Mouse (Mus musculus): ENCODE measurements at regions not wholly inside any gene's neighbourhood (a gene's known extent, or its start where the extent isn't known, plus 50 kb on each side); places are given as distances from the start of the nearest gene placed in this dataset.

DNA sequence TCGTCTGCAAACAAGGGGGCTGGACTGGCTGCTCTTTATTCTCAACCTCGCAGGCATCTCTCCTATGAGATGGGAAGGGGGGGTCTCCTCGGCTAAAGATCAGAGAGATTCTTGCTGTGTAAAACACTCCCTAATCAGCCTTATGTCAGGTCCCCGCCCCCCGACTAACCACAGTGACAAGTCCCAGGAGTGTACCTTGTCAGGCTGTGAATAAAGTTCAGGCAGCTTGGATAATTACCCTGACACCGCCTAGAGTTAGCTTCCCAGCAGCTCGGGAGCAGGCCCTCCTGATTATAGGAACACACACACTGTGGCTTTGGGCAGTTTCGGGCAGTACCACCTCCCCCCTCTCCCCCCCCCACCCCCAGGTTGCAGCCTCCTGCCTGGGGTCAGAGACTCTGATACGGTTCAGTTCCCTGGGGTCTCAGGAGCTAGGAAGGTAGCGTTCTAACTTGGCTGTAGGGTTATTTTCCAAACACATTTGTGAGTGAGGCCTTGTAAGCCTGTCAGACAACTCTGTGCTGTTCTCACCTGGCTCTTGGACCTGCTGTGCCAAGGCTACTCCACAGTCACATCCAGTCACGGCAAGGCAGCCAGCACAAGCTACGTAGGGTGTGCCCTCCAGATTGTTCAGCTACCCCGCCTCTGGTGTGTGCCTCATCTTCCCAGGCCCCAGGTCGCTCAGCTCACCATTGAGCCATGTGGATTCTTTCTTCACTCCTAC, 461.0 kb upstream of the Zmiz1 start:
- in situ Hi-C loops (cut with MboI, MseI): no loop called here

DNA sequence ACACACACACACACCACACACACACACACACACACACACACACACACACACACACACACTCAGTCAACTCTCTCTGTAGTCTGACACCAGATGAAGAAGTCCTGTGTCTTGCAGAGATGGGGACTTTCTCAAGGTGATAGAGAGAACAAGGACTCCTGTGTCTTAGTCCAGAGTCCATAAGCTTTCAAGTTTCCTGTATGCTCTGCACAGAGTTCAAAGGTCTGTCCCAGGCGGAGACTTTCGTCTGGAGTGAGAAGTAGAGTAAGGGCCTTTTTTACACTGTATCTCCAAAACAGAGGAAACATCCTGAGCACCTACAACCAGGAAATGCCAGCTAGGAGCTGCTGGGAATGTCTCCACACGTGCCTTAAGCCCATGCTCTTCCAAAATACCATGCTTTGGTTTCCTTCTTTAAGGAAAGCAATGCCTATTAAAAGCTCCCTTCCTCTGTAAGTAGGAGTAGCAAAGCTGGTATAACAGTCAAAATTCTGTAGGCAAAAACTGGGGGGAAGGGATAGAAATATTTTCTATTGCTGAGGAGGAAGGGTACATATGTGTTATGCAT, 459.9 kb upstream of the Zmiz1 start:
- in situ Hi-C loops (cut with MboI, MseI): no loop called here

DNA sequence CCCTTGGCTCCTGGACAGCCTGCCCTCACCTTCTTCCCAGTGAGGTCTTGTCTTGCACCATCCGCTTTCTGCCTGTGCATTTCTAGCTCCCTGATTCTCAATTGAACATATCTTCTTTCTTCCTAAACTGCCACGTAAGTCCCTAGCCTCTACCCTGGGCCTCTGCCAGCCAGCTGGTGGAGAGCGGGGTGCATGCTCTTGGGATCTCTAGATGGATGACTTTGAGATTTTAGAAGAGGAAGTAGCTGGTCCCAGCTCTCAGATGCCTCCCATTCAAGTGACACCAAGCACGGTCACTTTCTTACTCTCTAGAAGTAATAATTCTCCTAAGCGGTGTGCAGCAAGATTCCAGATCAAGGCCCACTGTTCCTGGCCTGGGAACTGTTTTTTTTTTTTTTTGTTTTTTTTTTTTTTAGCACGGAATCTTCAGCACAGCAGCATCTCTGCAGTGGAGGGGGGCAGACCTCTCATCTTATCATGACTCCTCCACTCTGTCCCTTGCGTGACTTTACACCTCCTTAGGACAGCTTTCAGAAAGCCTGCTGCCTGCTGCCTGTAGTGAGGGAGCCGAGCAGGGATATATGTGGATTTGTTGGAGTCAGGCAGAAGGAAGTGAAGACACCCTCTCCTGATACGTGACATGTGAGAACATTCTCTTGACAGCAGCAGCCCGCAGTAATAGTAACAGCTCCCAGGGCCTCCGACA, 453.6 kb upstream of the Zmiz1 start:
- in situ Hi-C loops (cut with MboI, MseI): no loop called here

DNA sequence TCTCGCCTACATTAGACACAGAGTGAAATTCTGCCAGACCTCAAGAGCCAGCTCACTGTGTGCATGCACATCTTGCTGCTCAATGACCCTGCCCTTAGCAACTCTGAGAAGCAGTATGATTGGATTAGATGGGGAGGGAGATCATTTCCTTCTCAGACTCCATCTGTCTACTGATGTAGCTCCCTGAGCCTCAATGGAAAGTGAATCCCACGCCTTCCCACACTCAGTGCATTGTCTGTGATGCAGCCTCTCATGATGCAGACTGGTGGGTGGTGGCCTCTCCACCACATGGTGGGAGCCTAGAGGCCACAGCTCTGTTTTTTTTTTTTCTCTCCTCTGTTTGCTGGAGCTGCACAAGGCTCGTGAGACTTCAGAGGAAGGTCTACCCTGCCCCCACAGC, 447.1 kb upstream of the Zmiz1 start:
- in situ Hi-C loops (cut with MboI, MseI): no loop called here

DNA sequence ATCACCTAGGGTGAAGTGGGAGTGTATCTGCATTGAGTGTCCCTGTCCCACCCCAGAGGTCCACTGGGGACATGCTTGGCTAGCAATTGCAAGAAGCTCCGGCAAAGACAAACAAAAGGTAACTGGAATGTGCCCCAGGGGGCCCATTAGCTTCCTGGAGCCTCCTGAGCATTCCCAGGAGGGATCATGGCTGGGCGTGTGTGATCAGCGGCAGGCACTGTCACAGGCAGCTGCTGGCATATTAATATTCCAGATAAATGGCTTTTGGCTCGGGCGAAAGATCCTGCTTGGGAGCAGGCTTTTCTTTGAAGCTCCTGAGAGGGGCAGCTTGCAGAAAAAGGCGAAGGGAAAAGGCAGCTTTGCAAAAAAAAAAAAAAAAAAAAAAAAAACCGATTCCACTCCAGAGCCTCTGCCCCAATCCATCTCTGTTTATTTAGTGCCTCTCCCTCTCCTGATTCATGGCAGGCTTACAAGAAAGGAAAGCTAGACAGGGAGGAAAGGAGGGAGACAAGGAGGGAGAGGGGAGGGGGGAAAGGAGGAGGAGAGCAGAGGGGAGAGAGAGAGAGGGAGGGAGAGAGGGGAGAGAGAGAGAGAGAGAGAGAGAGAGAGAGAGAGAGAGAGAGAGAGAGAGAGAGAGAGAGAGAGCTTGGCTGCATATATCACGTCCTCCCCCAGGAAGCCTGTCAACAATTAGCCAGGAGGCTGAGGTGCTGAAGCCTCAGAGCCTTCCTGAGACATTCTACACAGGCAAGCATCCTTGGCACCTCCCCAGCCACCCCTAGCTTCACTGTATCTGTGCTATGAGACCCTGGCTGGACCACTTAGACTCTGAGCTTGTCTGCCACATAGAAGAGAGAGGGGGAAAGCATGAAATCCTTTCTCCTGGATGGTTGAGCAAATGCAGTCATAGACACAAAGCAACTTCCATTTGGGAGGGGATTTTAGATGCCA, 443.4 kb upstream of the Zmiz1 start:
- in situ Hi-C loops (cut with MboI, MseI): no loop called here

DNA sequence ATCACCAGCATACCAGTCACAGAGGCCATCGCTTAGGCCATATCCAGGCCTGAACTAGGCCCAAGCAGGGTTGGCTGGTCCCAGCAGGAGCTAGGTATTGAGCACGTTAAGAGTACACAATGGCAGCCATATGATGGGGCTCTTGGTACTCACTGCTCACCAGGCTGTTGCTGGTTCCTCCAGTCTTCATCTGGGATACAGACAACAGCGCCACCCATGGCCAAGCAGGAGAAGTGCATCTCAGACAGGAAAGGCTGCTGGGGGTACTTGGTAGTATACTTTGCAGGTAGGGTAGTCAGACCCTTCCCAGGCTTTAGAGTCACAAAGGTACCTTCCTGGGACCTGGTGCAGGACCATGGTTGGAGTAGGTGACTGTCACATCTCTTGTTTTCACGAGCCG, 441.1 kb upstream of the Zmiz1 start:
- in situ Hi-C loops (cut with MboI, MseI): no loop called here

DNA sequence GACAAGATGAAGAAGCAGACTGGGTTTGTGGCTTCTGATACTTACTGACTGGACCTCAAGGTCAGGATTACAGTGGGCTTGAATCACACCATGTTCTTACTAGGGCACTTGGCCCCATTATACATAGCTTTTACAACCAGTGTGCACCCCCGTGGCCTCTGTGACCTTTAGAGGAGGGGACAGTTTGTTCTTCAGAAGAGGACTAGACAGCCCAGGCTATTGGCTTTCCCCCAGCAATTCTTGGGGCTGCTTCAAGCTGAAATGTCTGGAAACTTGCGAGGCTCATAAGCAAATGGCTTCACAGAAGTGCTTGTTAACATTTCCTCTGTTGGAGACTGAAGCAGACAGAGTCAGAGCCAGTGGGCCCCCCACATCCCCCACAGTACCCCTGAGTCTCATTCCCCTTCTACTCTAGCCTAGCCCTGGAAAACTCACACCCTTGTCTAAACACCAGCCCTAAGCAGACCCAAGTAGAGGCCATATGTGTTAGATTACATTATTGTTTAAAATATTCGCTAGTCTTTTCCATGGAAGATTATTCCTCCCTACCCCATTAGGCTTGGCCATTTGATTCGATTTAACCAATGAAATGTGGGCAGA, 439.6 kb upstream of the Zmiz1 start:
- in situ Hi-C loops (cut with MboI, MseI): no loop called here

DNA sequence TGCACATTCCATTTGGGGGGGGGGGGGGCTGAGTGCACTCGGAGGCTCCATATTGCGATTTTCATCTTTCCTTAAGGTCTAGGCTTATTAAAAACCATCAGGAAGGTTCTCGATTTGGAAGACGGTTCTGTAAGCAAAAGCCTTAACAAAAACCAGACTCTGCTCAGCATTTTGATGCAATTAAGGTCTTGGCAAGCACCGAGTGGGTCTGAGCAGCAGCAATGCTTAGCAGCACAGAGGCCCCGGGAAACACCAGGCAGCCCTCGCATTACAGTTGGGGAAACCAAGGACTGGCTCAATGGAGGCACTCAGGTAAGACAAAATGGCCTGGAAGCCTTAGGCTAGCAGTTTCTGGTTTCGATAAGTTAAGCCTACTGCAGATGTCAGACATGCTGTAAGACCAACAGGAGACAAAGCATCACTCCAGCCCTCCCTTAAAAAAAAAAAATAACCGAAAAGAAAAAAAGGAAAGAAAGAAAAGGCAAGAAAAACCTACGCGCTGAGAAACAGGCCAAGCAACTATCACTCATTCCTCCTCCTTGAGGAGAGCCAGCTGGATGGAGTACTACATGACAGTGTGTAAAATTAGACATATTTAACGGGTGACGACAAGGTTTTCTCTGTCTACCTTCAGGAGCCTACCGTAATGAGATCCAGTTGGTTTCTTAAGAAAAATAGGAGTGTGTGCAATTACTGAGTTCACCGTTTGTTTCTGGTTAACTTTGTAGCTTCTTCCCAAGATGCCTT, 436.3 kb upstream of the Zmiz1 start:
- in situ Hi-C loops (cut with MboI, MseI): no loop called here

DNA sequence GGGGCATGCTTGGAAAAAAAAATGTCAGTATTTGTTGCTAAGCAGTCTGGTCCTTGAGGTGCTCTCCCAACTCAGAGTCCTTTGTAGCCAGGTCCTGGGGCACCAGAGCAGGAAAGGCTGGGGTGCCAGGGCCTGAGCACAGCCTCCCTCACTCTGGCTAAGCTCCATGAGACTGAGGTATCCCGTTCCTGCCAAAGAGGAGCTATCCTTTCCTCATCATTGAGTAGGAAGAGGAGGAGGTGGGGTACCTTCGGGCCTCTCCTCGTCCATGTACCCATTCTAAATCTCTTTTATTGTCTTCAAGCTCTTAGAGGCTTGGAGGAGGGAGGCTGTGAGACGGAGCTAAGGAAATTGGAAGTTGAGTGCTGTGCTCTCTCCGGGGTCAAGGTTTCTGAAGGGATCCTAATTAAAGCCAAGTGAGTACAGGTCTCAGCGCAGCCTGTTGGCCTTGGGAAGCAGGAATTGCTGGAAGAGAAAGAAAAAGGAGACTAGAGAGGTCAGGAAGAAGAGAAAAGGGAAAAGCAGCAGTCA, 435.6 kb upstream of the Zmiz1 start:
- in situ Hi-C loops (cut with MboI, MseI): no loop called here

DNA sequence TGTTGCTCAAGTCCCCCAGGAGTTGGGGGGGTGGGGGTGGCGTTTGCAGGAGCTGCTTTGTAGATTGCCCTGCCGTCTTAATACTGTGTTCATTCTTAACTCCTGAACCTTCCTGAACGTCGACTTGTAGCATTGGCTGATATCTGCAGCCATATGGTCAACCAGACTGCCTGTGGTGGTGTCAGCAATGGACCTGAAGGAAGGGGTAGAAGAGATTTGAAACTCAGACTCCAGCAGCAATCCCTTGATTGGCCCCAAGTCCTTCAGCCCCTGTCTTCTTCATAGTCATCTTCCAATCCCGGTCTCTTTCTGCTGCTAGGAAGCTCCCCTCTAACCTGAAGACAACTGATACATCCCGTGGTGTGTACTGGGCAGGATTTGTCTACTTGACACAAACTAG, 433.9 kb upstream of the Zmiz1 start:
- in situ Hi-C loops (cut with MboI, MseI): no loop called here

DNA sequence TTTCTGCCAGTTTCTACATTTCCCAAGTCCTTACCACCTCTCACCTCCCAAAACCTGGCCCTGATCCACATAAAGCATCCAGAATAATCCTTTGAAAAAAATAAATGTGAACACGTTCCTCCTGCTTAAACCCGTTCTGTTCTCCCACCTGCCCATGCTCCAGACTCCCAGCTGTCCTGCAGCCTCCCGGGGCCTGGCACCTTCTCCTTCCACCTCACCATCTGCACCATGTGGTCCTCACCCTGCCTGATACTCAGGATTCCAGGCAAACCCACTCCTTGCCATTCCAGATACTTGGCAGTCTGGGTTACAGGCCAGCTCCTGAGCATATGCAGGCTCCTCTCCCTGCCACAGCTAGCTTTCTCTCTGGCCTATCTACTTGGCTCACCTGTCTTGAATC, 431.9 kb upstream of the Zmiz1 start:
- in situ Hi-C loops (cut with MboI, MseI): no loop called here

DNA sequence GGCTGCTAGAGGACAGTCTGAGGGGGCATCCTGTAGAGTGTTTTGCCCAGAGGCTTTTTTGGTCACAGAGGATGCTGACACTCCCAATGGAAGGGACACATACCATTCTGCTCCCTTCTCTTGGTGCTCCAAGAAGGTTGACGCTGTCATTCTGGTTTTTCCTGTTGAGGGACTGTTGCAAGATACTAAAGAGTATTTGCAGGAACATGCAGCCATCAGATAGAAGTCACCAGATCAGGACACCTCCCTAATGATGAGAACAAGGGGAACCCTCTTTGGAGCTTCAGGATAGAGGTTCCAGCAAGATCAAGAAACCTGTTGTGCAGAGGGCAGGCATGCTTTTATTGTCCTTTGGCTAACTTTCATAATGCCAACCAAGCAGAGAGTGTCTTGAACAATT, 431.1 kb upstream of the Zmiz1 start:
- in situ Hi-C loops (cut with MboI, MseI): no loop called here

DNA sequence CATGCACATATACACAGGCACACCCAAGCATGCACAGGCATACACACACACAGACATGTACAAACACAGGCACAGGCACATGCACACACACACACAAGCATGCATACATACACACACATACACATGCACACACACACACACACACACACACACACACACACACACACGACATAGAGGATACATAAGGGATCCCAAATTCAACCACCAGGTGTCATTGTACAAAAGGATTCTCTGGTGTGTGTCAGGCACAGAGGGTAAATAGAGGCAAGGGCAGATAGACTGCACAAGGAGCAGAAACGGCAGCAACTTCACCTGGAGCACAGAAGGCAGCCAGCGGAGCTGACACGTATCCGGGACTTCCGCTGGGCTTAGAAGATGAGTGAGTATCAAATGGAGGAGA, 428.1 kb upstream of the Zmiz1 start:
- in situ Hi-C loops (cut with MboI, MseI): loop anchor here (5.0 to 10.0 kb wide), 2 partner anchors 74 to 1526 kb away; no protein-coding TSS in a partner anchor

DNA sequence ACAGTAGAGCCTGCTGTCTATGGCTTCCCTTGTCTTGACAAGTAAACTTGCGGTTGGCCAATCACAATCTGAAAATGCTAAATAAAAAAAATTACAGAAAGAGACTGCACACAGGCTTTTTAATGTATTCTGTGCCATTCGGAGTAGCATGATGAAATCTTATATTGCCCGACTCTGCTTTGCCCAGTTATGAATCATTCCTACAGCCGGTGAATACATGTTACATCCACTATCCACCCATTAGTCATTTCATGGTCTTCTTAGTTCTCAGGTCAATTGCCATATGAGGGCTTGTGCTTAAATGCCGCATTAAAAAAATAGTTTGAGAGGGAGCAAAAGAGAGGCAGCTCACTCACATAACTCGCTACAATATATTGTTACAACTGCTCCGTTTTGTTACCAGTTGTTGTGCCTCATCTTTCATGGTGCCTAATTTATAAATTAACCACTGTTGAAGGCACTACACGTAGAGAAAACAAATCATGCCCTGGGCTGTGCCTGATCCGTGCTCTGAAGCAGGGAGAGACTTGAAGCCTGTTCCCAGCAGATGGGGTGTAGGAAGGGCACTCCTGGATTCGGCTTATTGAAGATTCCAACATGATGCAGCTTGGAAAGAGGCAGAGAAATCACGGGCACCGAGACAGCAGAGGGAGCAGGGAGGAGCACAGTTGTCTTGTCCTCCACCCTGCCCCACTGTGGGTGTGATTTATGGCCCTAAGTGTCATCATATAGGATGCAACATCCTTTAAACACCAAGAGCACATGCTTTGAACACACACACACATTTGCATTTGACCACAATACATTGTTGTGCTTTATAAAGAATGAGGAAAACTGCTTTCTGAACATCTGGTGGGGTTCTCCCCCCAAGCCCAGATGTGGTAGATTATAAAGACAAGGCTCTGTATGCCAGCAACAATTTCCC, 427.0 kb upstream of the Zmiz1 start:
- in situ Hi-C loops (cut with MboI, MseI): loop anchor here (5.0 to 10.0 kb wide), 2 partner anchors 75 to 1527 kb away; no protein-coding TSS in a partner anchor

DNA sequence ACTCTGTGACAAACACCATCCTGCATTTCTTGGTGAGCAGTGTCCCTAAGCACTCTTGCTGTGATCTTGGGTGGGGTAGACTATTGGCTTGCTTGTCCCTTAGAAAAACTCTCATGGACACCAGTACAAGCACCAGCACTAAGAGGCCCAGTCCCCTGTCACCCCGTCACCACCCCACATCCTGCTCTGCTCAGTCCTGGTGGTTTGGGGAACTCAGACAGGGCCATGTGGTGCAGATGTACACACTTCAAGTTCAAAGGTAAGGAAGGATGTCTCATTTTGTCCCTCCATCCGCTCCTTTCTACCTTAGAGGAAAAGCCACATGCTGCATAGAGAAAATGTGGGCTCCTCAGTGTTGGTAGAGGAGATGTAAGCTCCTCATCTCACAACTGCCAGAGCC, 426.1 kb upstream of the Zmiz1 start:
- in situ Hi-C loops (cut with MboI, MseI): loop anchor here (5.0 to 10.0 kb wide), 2 partner anchors 76 to 1528 kb away; no protein-coding TSS in a partner anchor

DNA sequence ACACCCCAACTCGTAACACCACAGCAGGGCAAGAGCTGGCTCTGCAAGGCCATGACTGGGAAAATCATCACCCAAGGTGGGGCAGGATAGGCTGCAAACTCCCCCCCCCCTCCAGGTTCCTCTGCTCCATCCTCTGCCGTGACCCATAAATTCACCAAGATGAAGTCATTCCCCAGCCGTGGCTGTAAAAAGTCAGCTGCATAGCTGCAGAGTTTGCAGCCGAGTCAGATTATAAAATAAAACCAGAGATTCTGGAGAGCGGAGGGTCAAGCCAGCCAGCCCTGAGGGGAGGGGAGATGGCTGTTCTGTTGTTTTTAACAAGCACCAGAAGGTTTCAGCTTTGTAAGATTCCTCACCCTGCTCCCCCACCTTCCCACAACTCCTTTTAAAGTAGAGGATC, 416.7 kb upstream of the Zmiz1 start:
- in situ Hi-C loops (cut with MboI, MseI): no loop called here

DNA sequence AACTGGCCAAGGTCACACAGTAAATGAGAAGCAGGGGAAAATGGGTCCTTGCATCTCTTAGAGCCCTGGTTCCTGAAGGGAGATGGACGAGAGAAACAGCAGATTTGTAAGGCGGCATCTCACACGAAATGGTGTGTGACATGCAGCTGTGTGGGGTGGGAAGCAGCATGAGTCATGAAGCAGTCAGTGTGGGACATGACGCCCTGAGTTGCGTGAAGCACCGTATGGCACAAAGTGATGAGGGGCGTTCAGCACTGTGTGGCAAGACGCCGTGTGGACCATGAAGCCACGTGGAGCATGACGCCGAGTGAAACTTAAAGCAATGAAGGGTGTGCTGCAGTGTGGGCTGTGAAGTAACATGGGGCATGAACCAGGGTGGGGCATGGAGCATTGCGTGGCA, 414.9 kb upstream of the Zmiz1 start:
- in situ Hi-C loops (cut with MboI, MseI): no loop called here

DNA sequence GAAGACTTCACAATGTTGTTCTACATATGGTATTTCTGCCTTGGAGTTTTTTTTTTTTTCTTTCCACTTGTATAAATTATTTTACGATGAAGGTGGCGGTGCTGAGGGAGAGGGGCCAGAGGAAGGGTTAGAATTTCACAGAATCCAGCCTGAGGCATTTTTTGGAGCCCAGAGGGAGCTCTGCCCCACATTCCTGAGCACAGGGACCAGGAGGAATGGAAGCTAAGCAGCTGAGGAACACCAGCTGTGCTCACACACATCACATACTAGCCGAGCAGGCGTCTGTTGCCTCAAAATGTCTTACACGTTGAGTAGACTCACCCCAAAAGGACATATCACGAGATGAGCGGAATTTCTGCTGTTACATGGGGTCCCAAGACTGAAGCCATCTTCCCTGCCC, 414.1 kb upstream of the Zmiz1 start:
- in situ Hi-C loops (cut with MboI, MseI): no loop called here

DNA sequence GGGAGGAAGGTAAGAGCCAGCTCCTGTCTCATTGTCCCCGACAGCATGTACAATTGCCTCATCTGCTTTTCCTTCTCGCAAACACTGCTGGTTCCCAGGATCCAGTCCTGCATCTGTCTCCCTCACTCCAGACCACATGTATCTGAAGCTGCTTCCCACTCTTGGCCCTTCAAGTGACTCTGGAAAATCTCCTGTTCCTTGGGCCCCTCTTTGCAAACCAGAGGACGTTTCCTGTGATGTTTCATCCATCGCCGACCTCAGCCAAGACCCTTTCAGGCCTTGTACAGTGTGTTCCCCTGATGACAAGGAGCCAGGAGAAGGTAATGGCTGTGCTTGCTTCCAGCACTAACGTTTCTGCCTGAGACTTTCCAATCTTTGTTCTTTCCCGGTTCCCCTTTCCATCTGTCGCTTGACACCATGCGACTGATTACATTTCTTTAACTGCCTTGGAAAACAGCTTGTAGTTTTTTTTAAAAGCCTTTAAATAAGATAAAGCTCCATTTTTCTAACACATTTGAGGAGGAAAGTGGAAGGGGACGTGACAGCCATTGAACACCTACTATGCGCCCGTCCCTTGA, 408.2 kb upstream of the Zmiz1 start:
- in situ Hi-C loops (cut with MboI, MseI): no loop called here

Measured in T-helper 1 cell (primary cell).